Mouse (Mus musculus): ENCODE results near the gene Tcea3. TPM values are rescaled to one million over a fixed set of nuclear protein-coding genes. Genes with fewer than 3 reads are reported as not detected.

The Tcea3 gene
- polyA plus RNA-seq, 2 experiments from 2014 or later, result 1.2 TPM; not detected in 1

DNA sequence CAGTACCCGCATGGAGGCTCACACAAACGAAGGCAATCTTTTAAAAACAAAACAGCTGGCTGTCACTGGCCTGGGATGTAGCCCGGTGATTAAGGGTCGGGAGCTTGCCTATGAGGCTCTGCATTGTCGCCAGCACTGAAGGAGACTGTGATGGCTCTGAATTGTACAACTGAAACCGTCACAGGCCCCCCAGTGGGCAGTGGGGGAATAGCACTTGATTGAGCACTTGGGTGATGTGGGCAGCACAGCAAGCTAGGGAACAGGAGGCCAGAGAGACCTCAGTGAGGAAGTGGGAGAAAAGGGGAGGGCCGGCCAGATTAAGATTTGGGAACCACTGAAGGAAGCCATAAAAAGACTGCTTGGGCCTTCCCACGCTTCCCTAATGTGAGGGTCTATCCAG is 7.9 kb upstream of the Tcea3 start:
- ATAC-seq, result peak; percentile 53

- ATAC-seq, result no peak
Measured at GRCm38 (mm10) chr4:136240123-136240522, 7.4 kb upstream of the Tcea3 start.

GRCm38 (mm10) chr4:136240955-136241354 is 6.6 kb upstream of the Tcea3 start:
- ATAC-seq, result no peak

DNA sequence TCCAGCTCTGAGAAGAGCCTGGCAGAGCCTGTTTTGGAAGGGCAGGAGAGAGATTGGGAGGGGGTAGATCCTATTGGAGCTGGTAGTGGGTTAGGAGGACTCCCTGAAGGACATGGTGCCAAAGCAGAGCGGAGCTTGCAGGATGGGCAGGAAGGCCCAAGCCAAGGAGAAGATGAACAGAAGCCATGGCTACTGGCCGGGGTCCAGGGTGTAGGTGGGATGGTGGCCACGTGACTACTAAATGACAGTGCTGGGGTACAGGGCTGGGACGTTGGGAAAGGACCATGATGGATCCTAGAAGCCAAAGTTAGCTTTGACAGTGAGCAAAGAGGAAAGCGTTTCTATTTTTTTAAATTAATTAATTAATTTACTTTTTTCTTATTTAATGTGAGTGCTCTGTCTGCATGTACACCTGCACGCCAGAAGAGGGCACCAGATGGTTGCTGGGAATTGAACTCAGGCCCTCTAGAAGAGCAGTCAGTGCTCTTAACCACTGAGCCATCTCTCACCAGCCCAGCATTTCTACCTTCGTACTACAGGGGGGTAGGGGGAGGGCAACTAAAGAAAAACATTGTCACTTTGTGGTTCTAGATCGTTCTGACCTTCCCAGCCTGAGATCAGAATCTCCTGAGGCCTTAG is 5.3 kb upstream of the Tcea3 start:
- ATAC-seq, result no peak

DNA sequence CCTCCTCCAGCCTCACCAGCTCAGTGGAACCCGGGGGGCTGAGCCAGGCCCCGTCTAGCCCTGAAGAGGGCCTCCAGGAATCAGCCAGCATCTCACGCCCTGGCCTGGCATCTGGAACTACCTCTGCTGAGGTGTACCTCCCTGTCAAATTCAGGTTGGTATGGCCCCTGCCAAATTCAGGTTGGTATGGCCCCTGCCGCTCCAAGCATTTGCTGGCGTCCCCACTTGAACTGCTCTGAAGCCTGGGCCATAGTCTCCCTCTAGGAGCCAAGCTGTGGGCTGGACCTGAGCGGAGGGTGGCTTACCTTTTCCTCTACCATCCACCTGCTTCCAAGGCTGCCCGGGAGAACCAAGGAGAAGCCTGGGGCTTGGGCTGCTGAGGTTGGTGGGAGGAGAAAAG is 4.8 kb upstream of the Tcea3 start:
- ATAC-seq, result no peak

DNA sequence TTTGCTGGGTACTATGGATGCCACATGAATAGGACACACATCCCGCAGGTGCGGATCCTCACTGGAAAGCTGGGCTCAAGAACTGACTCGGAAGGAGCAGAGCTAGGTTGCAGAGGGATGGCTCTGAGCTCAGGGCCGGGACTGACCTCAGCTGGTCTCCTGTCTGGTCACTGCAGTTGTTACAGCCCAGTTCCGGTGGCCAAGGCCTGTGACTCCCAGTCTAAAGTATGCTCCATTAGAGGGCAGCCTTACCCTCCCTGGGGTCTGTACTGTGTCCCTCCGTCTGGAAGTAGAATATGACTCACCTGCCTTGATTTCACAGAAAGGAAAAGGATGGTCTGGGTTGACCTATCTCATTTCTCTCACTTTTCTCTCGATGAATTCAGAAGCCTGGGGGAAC is 3.3 kb upstream of the Tcea3 start:
- ATAC-seq, result no peak

GRCm38 (mm10) chr4:136245681-136246080 is 1.8 kb upstream of the Tcea3 start:
- no peak for ATAC-seq

- no peak for ATAC-seq
Measured at GRCm38 (mm10) chr4:136246568-136246969, 960 bp upstream of the Tcea3 start.

GRCm38 (mm10) chr4:136247386-136247728 is 172 bp upstream of the Tcea3 start:
- no peak for ATAC-seq

DNA sequence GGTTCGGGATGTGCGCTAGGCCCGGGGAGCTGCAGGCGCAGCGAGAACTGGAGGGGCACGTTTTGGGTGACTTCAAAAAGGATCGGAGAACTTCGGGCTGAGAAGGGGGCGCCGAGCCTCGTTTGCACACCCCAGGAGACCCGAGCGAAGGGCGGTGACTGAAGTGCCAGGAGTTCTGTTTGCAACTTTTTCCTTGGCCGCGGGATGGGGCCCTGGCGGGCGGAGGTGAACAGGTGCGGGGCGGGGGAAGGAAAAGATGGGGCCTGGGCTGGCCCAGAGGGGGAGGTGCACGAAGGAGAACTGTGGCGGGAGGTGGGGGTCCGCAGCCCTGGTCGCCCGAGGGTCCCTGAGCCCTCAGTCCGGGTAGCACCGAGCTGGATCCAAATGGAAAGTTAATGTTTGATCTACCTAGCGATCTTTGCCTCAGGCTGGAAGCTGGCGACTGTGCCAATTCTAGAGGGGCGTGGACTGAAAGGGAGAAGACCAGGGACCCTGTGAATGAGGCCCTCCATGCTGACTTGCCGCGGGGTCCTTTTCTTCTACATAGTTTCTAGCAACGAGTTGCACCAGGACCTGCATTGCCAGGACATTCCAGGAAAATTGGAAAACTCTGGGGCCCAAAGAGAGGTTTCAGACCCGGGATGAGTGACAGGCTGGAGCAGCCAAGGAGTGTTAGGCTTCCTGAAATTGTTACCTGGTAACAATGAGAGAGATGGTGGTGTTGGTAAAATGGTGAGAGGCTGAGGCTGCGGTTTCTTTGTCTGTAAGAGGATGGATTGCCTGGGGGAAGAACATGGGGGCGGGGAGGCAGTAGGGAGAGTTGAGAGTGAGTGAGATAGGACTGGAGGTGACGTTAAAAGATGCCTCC is 1.2 kb downstream of the Tcea3 start:
- ATAC-seq, result no peak

DNA sequence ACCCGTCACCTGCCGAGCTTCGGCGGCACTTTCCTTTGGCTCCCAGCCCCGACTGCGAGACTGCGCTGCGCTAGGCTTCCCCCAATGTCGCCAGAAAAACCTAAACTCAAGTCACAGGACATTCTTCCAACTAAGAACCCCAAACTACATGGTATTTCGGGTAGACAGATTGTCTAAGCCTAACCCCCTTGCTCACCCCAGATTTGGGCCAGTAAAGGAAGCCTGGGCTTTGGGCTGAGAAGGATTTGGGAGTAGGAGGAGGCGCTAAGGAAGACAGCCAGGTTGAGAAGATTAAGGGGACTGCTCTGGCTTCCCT is 1.8 kb downstream of the Tcea3 start:
- no peak for ATAC-seq

DNA sequence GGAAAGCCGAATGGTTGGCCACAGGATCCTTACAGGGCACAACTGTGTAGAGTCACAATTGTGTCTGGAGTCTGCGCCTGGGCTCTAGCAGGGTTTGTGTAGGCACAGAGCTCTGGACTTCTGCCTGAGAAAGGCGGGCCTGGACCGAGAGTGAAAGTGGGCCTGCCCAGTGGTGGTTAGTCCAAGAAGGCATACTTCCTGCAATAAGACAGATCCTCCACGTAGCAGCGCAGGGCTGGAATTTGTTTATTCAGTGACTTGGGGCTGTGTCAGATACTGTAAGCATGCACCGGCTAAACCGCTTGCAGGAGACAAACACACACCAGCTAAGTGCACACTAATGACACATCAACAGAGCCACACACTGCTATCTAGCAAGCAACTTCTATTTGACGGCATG is 2.3 kb downstream of the Tcea3 start:
- no peak for ATAC-seq

DNA sequence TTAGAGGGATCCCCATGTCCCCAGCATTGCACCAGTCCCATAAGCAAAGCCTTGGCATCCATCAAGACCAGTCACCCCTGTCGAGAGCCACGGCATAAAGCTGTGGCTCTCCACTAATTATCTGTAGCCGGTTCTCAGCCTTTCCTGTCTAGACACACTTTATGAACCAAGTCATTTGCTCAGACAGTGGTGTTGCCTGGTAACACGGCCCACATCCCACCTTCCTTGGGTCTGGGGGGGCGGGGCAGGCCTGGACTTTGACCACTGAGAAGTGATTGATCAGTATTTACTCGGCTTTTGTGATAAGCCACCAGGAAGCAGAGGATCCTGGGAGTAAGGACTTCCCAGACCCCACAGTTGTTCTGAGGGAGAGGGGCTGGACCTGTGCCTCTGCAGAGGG is 8.4 kb downstream of the Tcea3 start:
- ATAC-seq, result no peak

GRCm38 (mm10) chr4:136256696-136257095 is 9.2 kb downstream of the Tcea3 start:
- ATAC-seq, result no peak

DNA sequence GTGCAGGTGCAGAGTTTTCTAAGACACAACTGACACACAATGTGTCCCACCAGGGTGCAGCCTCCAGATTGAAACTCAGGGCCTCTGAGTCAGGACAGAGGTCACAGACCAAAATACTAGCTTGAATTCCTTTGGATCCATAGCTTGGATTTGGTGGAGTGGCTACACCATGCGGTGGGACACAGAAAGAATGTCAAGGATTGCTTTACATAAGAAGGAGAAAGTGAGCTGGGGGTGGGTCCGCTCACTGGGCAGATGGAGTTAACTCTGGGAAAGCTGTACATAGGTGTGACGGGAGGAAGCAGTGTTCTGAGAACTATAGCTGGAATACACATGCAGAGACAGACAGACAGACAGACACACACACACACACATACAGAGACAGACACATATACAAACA is 12.4 kb downstream of the Tcea3 start:
- no peak for ATAC-seq

GRCm38 (mm10) chr4:136260491-136261180 is 13.1 kb downstream of the Tcea3 start:
- peak; percentile 54 for ATAC-seq

- ATAC-seq, result no peak
Measured at GRCm38 (mm10) chr4:136261912-136262311, 14.4 kb downstream of the Tcea3 start.

DNA sequence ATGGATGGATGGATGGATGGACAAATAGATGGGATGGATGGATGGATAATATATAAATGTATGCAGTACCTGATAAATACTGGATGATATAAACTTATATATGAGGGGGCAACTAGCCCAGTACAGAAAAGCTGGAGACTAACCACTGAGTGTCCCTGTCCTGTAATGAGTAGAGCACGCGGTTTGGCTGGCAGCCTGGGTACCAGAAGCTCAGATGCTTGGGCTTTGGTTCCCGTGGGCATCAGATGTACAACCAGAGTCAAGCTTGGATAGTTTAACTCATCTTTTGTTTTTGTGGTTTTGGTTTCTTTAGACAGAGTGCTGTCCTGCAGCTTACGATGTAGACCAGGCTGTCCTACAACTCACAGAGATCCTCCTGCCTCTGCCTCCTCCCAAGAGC is 16.0 kb downstream of the Tcea3 start:
- ATAC-seq, result no peak

DNA sequence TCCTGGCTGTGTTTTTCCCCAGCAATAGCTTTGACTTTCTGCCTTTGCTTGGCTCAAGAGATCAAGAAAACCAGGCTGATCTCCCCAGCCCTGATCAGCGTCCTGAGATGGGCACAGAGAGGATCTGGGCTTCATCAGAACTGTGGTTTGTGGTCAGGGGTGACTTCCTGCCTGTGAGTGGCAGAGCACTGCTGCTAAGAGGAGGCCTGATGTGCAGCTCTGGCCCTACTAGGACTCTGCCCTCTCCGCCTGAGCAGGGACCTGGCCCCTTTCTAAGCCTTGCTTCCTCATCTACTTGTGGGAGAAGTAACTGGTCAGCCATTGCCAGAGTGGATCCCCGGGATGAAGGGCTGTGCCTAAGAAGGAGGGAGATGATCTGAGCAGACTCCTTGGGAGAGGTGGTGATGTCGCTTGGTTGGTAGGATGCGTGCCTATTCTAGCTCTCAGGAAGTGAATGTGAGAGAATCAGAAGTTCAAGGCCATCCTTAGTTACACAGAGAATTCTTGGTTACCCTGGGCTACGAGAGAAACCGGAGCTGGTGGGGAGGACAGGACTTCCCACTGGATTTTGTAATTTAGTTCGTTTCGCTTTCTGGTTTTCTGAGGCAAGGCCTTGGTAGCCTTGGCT is 19.3 kb downstream of the Tcea3 start:
- ATAC-seq, result peak; percentile 100

GRCm38 (mm10) chr4:136268912-136269311 is 21.4 kb downstream of the Tcea3 start:
- no peak for ATAC-seq

GRCm38 (mm10) chr4:136270648-136271047 is 23.1 kb downstream of the Tcea3 start:
- ATAC-seq, result no peak

- no peak for ATAC-seq
Measured at GRCm38 (mm10) chr4:136281097-136281496, 33.6 kb downstream of the Tcea3 start.

DNA sequence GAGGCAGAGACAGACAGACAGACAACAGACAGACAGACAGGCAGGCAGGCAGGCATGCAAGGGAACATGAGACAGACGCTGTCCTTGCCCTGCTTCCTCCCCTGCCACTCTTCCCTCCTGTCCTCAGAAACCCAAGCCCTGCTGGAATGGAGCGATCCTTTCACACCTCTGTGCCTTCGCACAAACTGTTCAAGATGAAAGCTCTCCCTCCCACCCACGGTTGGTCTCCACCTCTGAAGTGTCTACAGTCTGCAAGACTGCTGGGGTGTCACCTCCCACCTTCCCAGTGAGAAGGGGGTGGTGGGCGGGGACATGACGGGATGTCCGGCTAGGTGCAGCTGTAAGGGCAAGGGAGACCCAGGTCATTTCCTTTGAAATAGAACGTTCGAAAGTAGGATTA is 34.1 kb downstream of the Tcea3 start:
- no peak for ATAC-seq

Measured in CD4-positive, CD25-positive, alpha-beta regulatory T cell, adult 4 months (primary cell).